Mouse (Mus musculus) bone marrow, adult 2 months (tissue): ENCODE data around the gene Epb41.

Experiments
- CTCF ChIP-seq: fragments of 200-500 bp; IDR thresholded peaks from 2 replicates; pipeline ENCODE4 v1.5.1; 2011; ENCODE audit warnings: low read length, control low read depth; ENCODE audit not compliant: control insufficient read depth, insufficient read depth
- POLR2A ChIP-seq: fragments of 200-500 bp; IDR thresholded peaks from 2 replicates; pipeline ENCODE4 v1.6.1; 2011; ENCODE audit warnings: low read depth, mild to moderate bottlenecking, control low read depth, low read length, borderline replicate concordance; ENCODE audit not compliant: control insufficient read depth

DNA sequence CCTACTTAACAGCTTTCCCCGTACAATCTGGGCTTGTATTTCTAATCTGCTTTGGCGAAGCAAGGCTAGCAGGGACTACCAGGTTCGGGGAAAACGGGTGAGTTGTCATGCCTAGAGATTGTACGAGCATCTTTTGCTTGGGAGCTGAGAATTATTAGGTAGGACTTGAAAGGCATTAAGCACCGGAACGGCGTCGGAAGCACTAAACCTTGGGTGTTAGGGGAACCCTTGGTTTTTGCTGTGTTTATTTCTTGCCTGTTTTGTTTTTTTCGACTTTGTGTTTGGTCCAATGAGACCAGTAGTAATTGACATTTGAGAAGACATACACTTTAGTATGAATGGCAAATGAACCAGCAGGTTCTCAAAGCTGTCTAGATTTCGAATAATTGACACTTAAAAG, 200.6 kb downstream of the Epb41 start:
- no peak for TF ChIP-seq CTCF
- no peak for TF ChIP-seq POLR2A
